Mouse (Mus musculus) MEL (cell line): ENCODE measurements around the gene 1700001P01Rik.
A peak's percentile ranks its signal among the peaks of the same experiment; 100 is the strongest.

Source experiments
- CTCF ChIP-seq, 3 experiments: IDR thresholded peaks in 2 of 3; conservative IDR thresholded peaks in 1 of 3; 2 replicates each; pipeline ENCODE4 v1.5.1; 2011 to 2012; ENCODE audit warnings: low read length in 3 of 3, low read depth in 2 of 3, mild to moderate bottlenecking in 2 of 3, improper control_type of control experiment in 1 of 3, inconsistent platforms in 1 of 3, mixed read lengths in 1 of 3, moderate library complexity in 1 of 3; ENCODE audit not compliant: control insufficient read depth in 1 of 3, insufficient read depth in 1 of 3, poor library complexity in 1 of 3, severe bottlenecking in 1 of 3
- EP300 ChIP-seq, 2 experiments: IDR thresholded peaks; 2 replicates each; pipeline ENCODE4 v1.6.1; 2011; ENCODE audit warnings: improper control_type of control experiment in 2 of 2, low read length in 2 of 2, low read depth in 1 of 2, mild to moderate bottlenecking in 1 of 2
- HCFC1 ChIP-seq: IDR thresholded peaks from 2 replicates; pipeline ENCODE4 v1.6.1; 2012; ENCODE audit warnings: low read depth, mild to moderate bottlenecking, inconsistent platforms, low read length, improper control_type of control experiment, moderate library complexity
- MEF2A ChIP-seq: IDR thresholded peaks from 2 replicates; pipeline ENCODE4 v1.6.1; 2014; ENCODE audit warnings: low read depth, mild to moderate bottlenecking, inconsistent platforms, low read length, improper control_type of control experiment; ENCODE audit not compliant: poor library complexity, insufficient replicate concordance, severe bottlenecking; ENCODE audit errors: extremely low read depth
- POLR2A ChIP-seq, 2 experiments: IDR thresholded peaks; 2 replicates each; pipeline ENCODE4 v1.6.1; 2011 to 2012; ENCODE audit warnings: low read length in 2 of 2, mild to moderate bottlenecking in 2 of 2, control low read depth in 1 of 2, improper control_type of control experiment in 1 of 2, low read depth in 1 of 2, moderate library complexity in 1 of 2; ENCODE audit not compliant: control insufficient read depth in 1 of 2, insufficient read depth in 1 of 2, poor library complexity in 1 of 2

- TF ChIP-seq POLR2A (IDR thresholded peaks at IDR 0.05; ENCODE audit: control insufficient read depth in 1 of 2, insufficient read depth in 1 of 2, low read depth in 1 of 2, low read length in 2 of 2, poor library complexity in 1 of 2) (no peak), CTCF (IDR thresholded peaks at IDR 0.05 in 2 of 3, conservative IDR thresholded peaks at IDR 0.05 in 1 of 3; ENCODE audit: control insufficient read depth in 1 of 3, insufficient read depth in 1 of 3, low read depth in 2 of 3, low read length in 3 of 3, poor library complexity in 1 of 3, severe bottlenecking in 1 of 3) (peak in 2 of 3 experiments; percentile 6 to 16; a peak in 1 of 6 replicates), EP300 (IDR thresholded peaks at IDR 0.05; ENCODE audit: low read depth in 1 of 2, low read length in 2 of 2) (no peak), MEF2A (no peak), HCFC1 (no peak)
Observed at GRCm38 (mm10) chr11:97796910-97797309, 21.2 kb upstream of the 1700001P01Rik start.
